In genomic region chr10:67644280-67644679, GRCm38 (mm10) we compare ENCODE assay signal across 9 mouse cellular contexts.
A peak's percentile ranks its signal among the peaks of the same experiment; 100 is the strongest.
DNase-seq lines count a peak whose midpoint lies in the region; ATAC-seq lines count a peak whose summit lies in the region.
"Had no signal": no experiment of that assay in that cellular context is flagged by ENCODE, and none has a peak within 500 bp of the region (broad histone marks: within the 10 kb centered on the region; RNA-seq: fewer than 3 reads in every experiment).

No protein-coding gene starts in this region.

- no peak overlapping the region for H3K9ac ChIP-seq in lung, embryonic 16.5 days (ENCODE audit: low read length)
- no peak overlapping the region for H3K9ac ChIP-seq in kidney, embryonic 16.5 days (replicated peaks; ENCODE audit: low read length)
- H3K9ac ChIP-seq: hindbrain, embryonic 14.5 days had no signal

- no peak overlapping the region for H3K27ac ChIP-seq in lung, embryonic 16.5 days (ENCODE audit: low read length)
- peak overlapping the region; percentile 13; the same call in 1 of the 2 replicates for H3K27ac ChIP-seq in kidney, embryonic 16.5 days (ENCODE audit: low read length)
- H3K27ac ChIP-seq: hindbrain, embryonic 14.5 days had no signal

- H3K27me3 ChIP-seq in lung, embryonic 16.5 days (ENCODE audit: control insufficient read depth, insufficient read depth, low read depth, low read length): no peaks in the 10 kb centered on the region
- H3K27me3 ChIP-seq in kidney, embryonic 16.5 days (ENCODE audit: insufficient read depth, low read length): no peaks in the 10 kb centered on the region

- no peaks in the 10 kb centered on the region for H3K9me3 ChIP-seq in lung, embryonic 16.5 days (ENCODE audit: control insufficient read depth, low read length)
- no peaks in the 10 kb centered on the region for H3K9me3 ChIP-seq in kidney, embryonic 16.5 days (ENCODE audit: low read length)

- 19% methylated on average over 1 of the region's 1 CpGs for WGBS in lung, embryonic 16.5 days
- 7% methylated on average over 1 of the region's 1 CpGs for WGBS in kidney, embryonic 16.5 days

- no peak overlapping the region for H3K4me3 ChIP-seq in lung, embryonic 16.5 days (ENCODE audit: low read length)
- no peak overlapping the region for H3K4me3 ChIP-seq in kidney, embryonic 16.5 days (ENCODE audit: low read length)

- H3K36me3 ChIP-seq in lung, embryonic 16.5 days (ENCODE audit: control insufficient read depth, insufficient read depth, low read length): no peaks in the 10 kb centered on the region
- H3K36me3 ChIP-seq in kidney, embryonic 16.5 days (ENCODE audit: insufficient read depth, low read length): no peaks in the 10 kb centered on the region

- peak; percentile 11; the same call in 1 of the 2 replicates for ATAC-seq in lung, embryonic 16.5 days (ENCODE audit: low read depth)
- peak; percentile 56; the same call in 1 of the 2 replicates for ATAC-seq in kidney, embryonic 16.5 days (ENCODE audit: low FRiP score, low TSS enrichment)

- H3K4me1 ChIP-seq in lung, embryonic 16.5 days (replicated peaks; ENCODE audit: control insufficient read depth, insufficient read depth, low read length): peaks cover 18% of the 10 kb centered on the region
- H3K4me1 ChIP-seq in kidney, embryonic 16.5 days (ENCODE audit: insufficient read depth, low read length): peaks cover 29% of the 10 kb centered on the region

- no peak for DNase-seq in lung, postnatal 14 days
- peak; percentile 28 for DNase-seq in embryo, embryonic 9.5 days (ENCODE audit: extremely low spot score)
- DNase-seq in thymus, postnatal 10 days (ENCODE audit: low spot score in 2 of 2): peak; percentile 28 to 42
- no peak for DNase-seq in neural tube, embryonic 10.5 days (ENCODE audit: extremely low spot score, low spot score)
- no peak for DNase-seq in cerebellum, adult 8-10 months
- no peak for DNase-seq in layer of hippocampus, postnatal 10 days (ENCODE audit: low spot score in 2 of 2)

- no peak overlapping the region for H3K4me2 ChIP-seq in lung, embryonic 16.5 days (ENCODE audit: low read depth, low read length)
- no peak overlapping the region for H3K4me2 ChIP-seq in kidney, embryonic 16.5 days (replicated peaks; ENCODE audit: low read depth, low read length)
- H3K4me2 ChIP-seq: hindbrain, embryonic 14.5 days had no signal

Comparison
In these comparisons a context has a peak if more than half of its experiments do, and no peak if none do; other contexts are left out.
1. DNase-seq: peak in embryo, embryonic 9.5 days (single experiment) and thymus, postnatal 10 days (2 of 2); none in lung, postnatal 14 days (single experiment), neural tube, embryonic 10.5 days (single experiment), cerebellum, adult 8-10 months (single experiment) and layer of hippocampus, postnatal 10 days (0 of 2).